Mouse (Mus musculus) MEL (cell line): ENCODE results near the gene Vps35l.

ENCODE experiments used
- CTCF ChIP-seq, 3 experiments: IDR thresholded peaks in 2 of 3; conservative IDR thresholded peaks in 1 of 3; 2 replicates each; pipeline ENCODE4 v1.5.1; 2011 to 2012; ENCODE audit warnings: low read length in 3 of 3, low read depth in 2 of 3, mild to moderate bottlenecking in 2 of 3, improper control_type of control experiment in 1 of 3, inconsistent platforms in 1 of 3, mixed read lengths in 1 of 3, moderate library complexity in 1 of 3; ENCODE audit not compliant: control insufficient read depth in 1 of 3, insufficient read depth in 1 of 3, poor library complexity in 1 of 3, severe bottlenecking in 1 of 3
- EP300 ChIP-seq, 2 experiments: IDR thresholded peaks; 2 replicates each; pipeline ENCODE4 v1.6.1; 2011; ENCODE audit warnings: improper control_type of control experiment in 2 of 2, low read length in 2 of 2, low read depth in 1 of 2, mild to moderate bottlenecking in 1 of 2
- KAT2A ChIP-seq: conservative IDR thresholded peaks from 2 replicates; pipeline ENCODE4 v1.6.1; 2012; ENCODE audit warnings: low read depth, low read length, improper control_type of control experiment, inconsistent platforms
- POLR2A ChIP-seq, 2 experiments: IDR thresholded peaks; 2 replicates each; pipeline ENCODE4 v1.6.1; 2011 to 2012; ENCODE audit warnings: low read length in 2 of 2, mild to moderate bottlenecking in 2 of 2, control low read depth in 1 of 2, improper control_type of control experiment in 1 of 2, low read depth in 1 of 2, moderate library complexity in 1 of 2; ENCODE audit not compliant: control insufficient read depth in 1 of 2, insufficient read depth in 1 of 2, poor library complexity in 1 of 2
- POLR2AphosphoS5 ChIP-seq: IDR thresholded peaks from 2 replicates; pipeline ENCODE4 v1.6.1; 2012; ENCODE audit warnings: low read depth, borderline replicate concordance, mild to moderate bottlenecking, inconsistent platforms, low read length, moderate library complexity, mixed read lengths
- ZC3H11A ChIP-seq: IDR thresholded peaks from 2 replicates; pipeline ENCODE4 v1.6.1; 2012; ENCODE audit warnings: low read depth, mild to moderate bottlenecking, inconsistent platforms, low read length, improper control_type of control experiment
- ZNF384 ChIP-seq: IDR thresholded peaks from 2 replicates; pipeline ENCODE4 v1.6.1; 2012; ENCODE audit warnings: low read depth, mild to moderate bottlenecking, inconsistent platforms, low read length, improper control_type of control experiment

- TF ChIP-seq EP300 (IDR thresholded peaks at IDR 0.05; ENCODE audit: low read depth in 1 of 2, low read length in 2 of 2): no peak
- no peak for TF ChIP-seq CTCF (IDR thresholded peaks at IDR 0.05 in 2 of 3, conservative IDR thresholded peaks at IDR 0.05 in 1 of 3; ENCODE audit: control insufficient read depth in 1 of 3, insufficient read depth in 1 of 3, low read depth in 2 of 3, low read length in 3 of 3, poor library complexity in 1 of 3, severe bottlenecking in 1 of 3)
- no peak for TF ChIP-seq KAT2A
- TF ChIP-seq ZNF384: no peak
- no peak for TF ChIP-seq ZC3H11A
- no peak for TF ChIP-seq POLR2AphosphoS5
- TF ChIP-seq POLR2A (IDR thresholded peaks at IDR 0.05; ENCODE audit: control insufficient read depth in 1 of 2, insufficient read depth in 1 of 2, low read depth in 1 of 2, low read length in 2 of 2, poor library complexity in 1 of 2): no peak
These were observed 71.5 kb downstream of the Vps35l start for GRCm38 (mm10) chr7:118811407-118812106.
